Mouse (Mus musculus) olfactory bulb, adult 2 months (tissue): ENCODE measurements at regions not wholly inside any gene's neighbourhood (a gene's known extent, or its start where the extent isn't known, plus 50 kb on each side); places are given as distances from the start of the nearest gene placed in this dataset.

Experiments
- CTCF ChIP-seq: fragments of 200-500 bp; IDR thresholded peaks from 2 replicates; pipeline ENCODE4 v1.5.1; 2012; ENCODE audit warnings: low read depth, mild to moderate bottlenecking, low read length, moderate library complexity; ENCODE audit not compliant: insufficient read depth
- POLR2A ChIP-seq: fragments of 200-500 bp; IDR thresholded peaks from 2 replicates; pipeline ENCODE4 v1.6.1; 2012; ENCODE audit warnings: mild to moderate bottlenecking, low read depth, low read length, moderate library complexity; ENCODE audit not compliant: insufficient read depth

GRCm38 (mm10) chr17:4380449-4380848, 613.7 kb upstream of the Arid1b start:
- TF ChIP-seq POLR2A = no peak
- no peak for TF ChIP-seq CTCF
